Mouse (Mus musculus): ENCODE measurements around the gene Spint2.

- no peak for TF ChIP-seq ZC3H11A (IDR thresholded peaks at IDR 0.05; ENCODE audit: borderline replicate concordance, low read depth, low read length)
- no peak for TF ChIP-seq HCFC1 (IDR thresholded peaks at IDR 0.05; ENCODE audit: borderline replicate concordance, insufficient read depth, low read length)
- no peak for TF ChIP-seq MAFK (IDR thresholded peaks at IDR 0.05; ENCODE audit: insufficient read depth, low read depth, low read length)
- TF ChIP-seq ZNF384 (IDR thresholded peaks at IDR 0.05; ENCODE audit: low read depth, low read length), result no peak
- TF ChIP-seq CHD2 (IDR thresholded peaks at IDR 0.05; ENCODE audit: low read depth, low read length), result no peak
Measured at GRCm38 (mm10) chr7:29288079-29288478, 6.4 kb upstream of the Spint2 start.

Measured in ES-E14 (cell line).